Mouse (Mus musculus) regulatory T cell (primary cell): Measurements from ENCODE around the gene U2af1.
"Not testable (repeated sequence)": the region's sequence is repeated elsewhere in the genome, so short reads cannot be mapped to it uniquely, and the experiment has no call there.

Experiments
- in situ Hi-C: fragments of 300-600 bp; cut with MboI, MseI; formaldehyde crosslinking; loops from one replicate; pipeline ENCODE4 v1.15.1; 2025; ENCODE audit warnings: high pct_unique_total_duplicates

The U2af1 gene

DNA sequence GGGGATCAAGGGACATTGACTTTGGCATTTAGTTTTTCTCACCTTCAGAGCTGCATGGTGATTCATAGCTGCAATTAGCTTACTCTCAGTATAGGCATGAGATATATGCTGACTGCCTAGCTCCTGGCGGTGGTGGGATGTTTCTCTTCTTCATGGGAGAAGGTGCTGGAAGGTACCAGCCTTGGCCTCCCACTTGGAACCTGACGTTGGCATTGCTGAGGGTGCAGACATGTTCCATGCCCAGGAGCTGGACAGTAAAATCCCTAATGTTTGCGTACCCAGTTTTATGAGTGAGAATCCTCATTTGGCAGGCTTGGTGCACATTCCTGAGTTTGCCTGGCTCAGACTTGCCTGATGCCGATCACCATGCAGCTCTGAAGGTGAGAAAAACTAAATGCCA lies 35.6 kb downstream of the U2af1 start:
- in situ Hi-C loops, result no loop called here

DNA sequence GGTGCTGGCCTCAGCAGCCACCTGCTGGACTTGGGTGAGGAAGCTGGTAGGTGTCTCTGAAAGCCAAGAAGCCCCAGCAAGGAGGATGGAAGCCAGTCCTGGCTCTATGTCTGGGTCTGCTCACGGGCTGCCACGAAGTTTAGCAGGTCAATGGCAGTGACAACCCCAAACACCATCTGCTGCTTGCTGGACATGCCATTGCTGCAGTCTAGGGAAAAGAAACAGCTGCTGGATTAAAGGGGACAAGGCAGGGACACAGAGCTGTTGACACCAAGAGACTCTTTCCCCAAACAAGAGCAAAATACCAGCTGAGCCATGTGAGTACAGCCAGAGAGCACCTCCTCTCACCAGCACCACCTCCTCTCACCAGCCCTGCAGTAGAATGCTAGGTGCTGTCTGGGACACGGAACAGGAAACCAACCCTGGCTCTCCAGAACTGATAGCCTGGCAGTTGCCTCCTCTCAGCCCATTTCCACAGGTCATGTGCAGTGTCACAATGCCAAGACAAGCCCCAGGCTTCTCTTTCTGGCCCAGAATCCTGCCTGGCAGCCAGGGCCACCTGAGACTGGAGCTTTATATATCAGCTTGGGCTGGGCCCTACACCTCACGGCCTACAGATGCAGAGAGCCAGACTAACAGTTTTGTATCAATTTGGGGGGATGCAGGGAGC lies 45.5 kb downstream of the U2af1 start:
- in situ Hi-C loops, result no loop called here

DNA sequence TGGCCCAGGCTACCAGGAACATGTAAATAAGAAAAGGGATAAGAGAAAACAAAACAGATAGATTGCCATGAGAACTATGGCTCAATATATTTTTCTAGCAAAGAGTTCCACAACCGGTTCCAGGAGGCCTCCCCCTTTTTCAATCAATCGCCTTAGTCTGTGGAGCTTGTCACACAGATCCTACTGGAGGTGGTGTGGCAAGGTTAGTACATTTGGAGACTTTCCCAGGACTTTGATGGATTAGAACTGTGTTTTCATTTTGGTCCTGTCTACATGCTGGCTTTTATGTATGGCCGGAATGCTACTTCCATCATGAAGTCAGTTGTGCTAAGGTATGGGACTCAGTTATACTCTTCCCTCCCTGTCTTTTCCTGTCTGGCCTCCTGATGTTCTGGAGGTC lies 48.8 kb downstream of the U2af1 start:
- in situ Hi-C loops, result no loop called here

DNA sequence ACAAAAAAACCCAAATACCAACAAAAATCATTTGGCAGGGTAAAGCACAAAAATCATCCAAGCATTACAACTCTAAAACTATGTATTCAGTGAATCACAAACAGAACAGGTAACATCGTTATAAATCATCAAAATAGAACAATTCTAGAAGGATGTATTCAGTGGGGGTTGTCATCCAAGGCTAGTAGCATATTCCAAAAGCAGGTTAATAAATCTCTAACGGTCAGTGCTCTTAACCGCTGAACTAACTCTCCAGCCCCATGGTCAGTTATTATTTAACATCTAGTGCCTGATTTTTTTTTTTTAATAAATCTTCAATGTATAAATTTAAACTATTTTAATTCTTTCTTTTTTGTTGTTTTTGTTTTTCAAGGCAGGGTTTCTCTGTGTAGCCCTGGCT lies 49.5 kb downstream of the U2af1 start:
- in situ Hi-C loops, result not testable (repeated sequence)

DNA sequence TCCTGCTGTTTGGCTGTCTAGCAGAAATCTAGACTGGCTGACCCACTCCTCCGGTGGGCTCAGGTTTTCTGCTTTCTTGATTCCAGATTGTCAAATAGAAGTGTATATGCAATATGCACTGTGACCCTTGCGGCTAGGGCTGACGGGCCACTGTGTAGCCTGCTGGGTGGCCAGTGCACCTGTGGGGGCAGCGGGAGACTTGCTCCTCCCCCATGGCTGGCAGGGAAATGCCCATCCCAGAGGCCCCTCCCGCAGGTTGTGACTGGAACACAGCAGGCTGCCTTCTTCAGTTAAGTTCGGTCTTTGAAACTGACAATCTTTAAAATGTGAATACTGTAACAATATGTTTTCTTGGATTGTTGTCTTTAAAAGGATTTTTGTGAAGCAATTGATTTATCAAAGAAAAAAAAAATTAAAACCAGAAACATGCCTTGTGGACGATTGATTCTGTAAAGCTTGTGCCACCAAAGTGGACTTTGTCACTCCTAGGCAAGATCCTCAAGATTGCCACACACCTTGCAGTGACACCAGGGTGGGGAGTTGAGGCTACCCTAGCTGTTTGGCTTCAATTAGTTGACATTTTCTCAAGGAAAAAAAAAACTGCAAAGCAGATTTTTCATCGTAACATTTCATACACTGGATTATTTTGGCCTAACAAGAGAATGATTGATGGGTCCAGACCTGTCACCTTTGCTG lies 51.3 kb downstream of the U2af1 start:
- in situ Hi-C loops, result no loop called here

- in situ Hi-C loops, result no loop called here
These were observed 52.3 kb downstream of the U2af1 start for GRCm38 (mm10) chr17:31606424-31606823.

DNA sequence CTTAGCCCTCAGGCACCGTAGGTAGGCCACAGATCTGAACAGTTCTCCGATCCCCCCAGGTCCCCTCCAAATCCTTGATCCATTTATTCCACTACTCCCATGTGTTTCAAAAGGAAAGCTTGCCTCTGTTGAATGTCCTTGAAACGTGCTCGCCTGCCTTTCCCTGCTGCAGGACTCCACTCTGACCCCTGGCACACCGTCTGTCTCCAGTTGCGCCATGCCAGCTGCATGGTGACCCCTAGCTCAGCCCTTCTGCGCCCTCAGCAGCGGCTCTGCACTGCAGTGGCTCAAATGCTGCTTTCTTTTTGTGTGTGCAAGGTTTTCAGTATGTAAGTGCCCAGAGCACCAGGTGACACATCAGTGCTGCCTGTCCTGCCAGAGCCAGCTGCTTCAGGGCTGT lies 60.1 kb downstream of the U2af1 start:
- in situ Hi-C loops, result no loop called here

- in situ Hi-C loops, result no loop called here
These were observed 60.7 kb downstream of the U2af1 start for GRCm38 (mm10) chr17:31597957-31598356.
